Mouse (Mus musculus) limb, embryonic 15.5 days (tissue): ENCODE data around the gene Robo2. TPM values are rescaled to one million over a fixed set of nuclear protein-coding genes. Genes with fewer than 3 reads are reported as not detected.

Experiments used
- ATAC-seq: fragments of 200-750 bp; cut with Nextera tagmentation; 2 replicates; pipeline ENCODE4 v1.8.0; 2017; ENCODE audit warnings: low read depth, moderate TSS enrichment; ENCODE audit not compliant: insufficient number of reproducible peaks, low FRiP score, low TSS enrichment
- H3K27ac ChIP-seq: fragments of 300-500 bp; sonication (generic); 2 replicates; pipeline ENCODE4 v1.5.1; 2015; ENCODE audit warnings: moderate library complexity, mild to moderate bottlenecking, inconsistent platforms
- H3K27me3 ChIP-seq: fragments of 300-500 bp; sonication (generic); 2 replicates; pipeline ENCODE4 v1.6.1; 2015; ENCODE audit warnings: inconsistent platforms
- H3K36me3 ChIP-seq: fragments of 300-500 bp; sonication (generic); 2 replicates; pipeline ENCODE4 v1.6.1; 2015; ENCODE audit warnings: inconsistent platforms
- H3K4me1 ChIP-seq: fragments of 300-500 bp; sonication (generic); 2 replicates; pipeline ENCODE4 v1.6.1; 2015; ENCODE audit warnings: inconsistent platforms
- H3K4me2 ChIP-seq: fragments of 300-500 bp; sonication (generic); 2 replicates; pipeline ENCODE4 v1.6.1; 2015; ENCODE audit warnings: mild to moderate bottlenecking, inconsistent platforms
- H3K4me3 ChIP-seq: fragments of 300-500 bp; sonication (generic); 2 replicates; pipeline ENCODE4 v1.5.1; 2015; ENCODE audit warnings: mild to moderate bottlenecking, inconsistent platforms
- H3K9ac ChIP-seq: fragments of 300-500 bp; sonication (generic); 2 replicates; pipeline ENCODE4 v1.6.1; 2015; ENCODE audit warnings: inconsistent platforms
- H3K9me3 ChIP-seq: fragments of 300-500 bp; sonication (generic); 2 replicates; pipeline ENCODE4 v1.6.1; 2016; ENCODE audit warnings: inconsistent platforms
- WGBS: fragments of 180-500 bp; shearing (Covaris S2); methylation state at CpG from one replicate; pipeline ENCODE4 v1.1.7; 2015; 5-methylcytosine and 5-hydroxymethylcytosine counted together
- polyA plus RNA-seq: library from polyadenylated mRNA; unstranded; fragments of >200 nt; fragmentation: Nextera tagmentation; extraction: Ambion mirVana; gene quantifications from 2 replicates; pipeline ENCODE4 v1.2.1, GENCODE M21; 2015

The Robo2 gene
- polyA plus RNA-seq, 1 experiment from 2014 or later = 60.7 TPM

DNA sequence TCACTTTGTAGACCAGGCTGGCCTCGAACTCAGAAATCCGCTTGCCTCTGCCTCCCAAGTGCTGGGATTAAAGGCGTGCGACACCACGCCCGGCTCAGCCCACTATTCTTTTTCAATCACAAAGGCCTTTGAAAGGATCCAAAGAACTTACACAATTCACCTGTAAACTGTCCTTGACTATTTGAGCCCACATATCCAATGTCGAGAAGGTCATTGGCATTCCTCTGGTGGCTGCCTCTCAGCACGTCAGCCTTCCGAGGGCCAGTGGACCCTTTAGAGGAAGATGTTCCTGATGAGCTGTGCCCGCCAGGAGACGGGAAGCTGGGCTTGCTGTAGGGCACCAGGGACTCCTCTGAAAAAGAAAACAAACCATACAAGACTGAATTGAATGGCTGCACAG is 514.8 kb downstream of the Robo2 start:
- Histone ChIP-seq H3K4me1 (no peaks in the 10 kb centered on the region), H3K9ac (no peak overlapping the region), H3K27ac (no peak overlapping the region), H3K4me3 (no peak overlapping the region), H3K36me3 (0 out of 2 replicates have a peak, but pooled peaks cover 8% of the 10 kb centered on the region), H3K4me2 (no peak overlapping the region), H3K27me3 (no peaks in the 10 kb centered on the region), H3K9me3 (no peaks in the 10 kb centered on the region)
- ATAC-seq = no peak
- 94% methylated on average over 11 of the region's 11 CpGs for WGBS

- no peak overlapping the region for H3K4me3 ChIP-seq
- no peak for ATAC-seq
- WGBS = 77% methylated on average over 1 of the region's 1 CpGs
Measured at GRCm38 (mm10) chr16:73881911-73882310, 529.7 kb downstream of the Robo2 start.

GRCm38 (mm10) chr16:73877973-73878372 is 533.7 kb downstream of the Robo2 start:
- Histone ChIP-seq H3K4me2 (no peak overlapping the region), H3K4me1 (no peaks in the 10 kb centered on the region), H3K9ac (no peak overlapping the region), H3K9me3 (no peaks in the 10 kb centered on the region), H3K27ac (0 out of 2 replicates have a peak overlapping the region, but pooled peaks have one; percentile 18), H3K4me3 (no peak overlapping the region), H3K36me3 (no peaks in the 10 kb centered on the region), H3K27me3 (no peaks in the 10 kb centered on the region)
- 53% methylated on average over 3 of the region's 3 CpGs for WGBS
- no peak for ATAC-seq

More at GRCm38 (mm10) chr16:73881911-73882310, 529.7 kb downstream of the Robo2 start:
- Histone ChIP-seq H3K9ac (no peak overlapping the region), H3K4me1 (no peaks in the 10 kb centered on the region), H3K27me3 (no peaks in the 10 kb centered on the region), H3K4me2 (no peak overlapping the region), H3K9me3 (no peaks in the 10 kb centered on the region), H3K27ac (no peak overlapping the region), H3K36me3 (no peaks in the 10 kb centered on the region)

GRCm38 (mm10) chr16:73874991-73875390 is 536.6 kb downstream of the Robo2 start:
- no peak for ATAC-seq
- WGBS = 77% methylated on average over 2 of the region's 2 CpGs

GRCm38 (mm10) chr16:73873828-73874558 is 537.6 kb downstream of the Robo2 start:
- WGBS = 91% methylated on average over 5 of the region's 5 CpGs
- no peak overlapping the region for H3K27ac ChIP-seq

More at GRCm38 (mm10) chr16:73874991-73875390, 536.6 kb downstream of the Robo2 start:
- Histone ChIP-seq H3K4me3 (no peak overlapping the region), H3K9me3 (no peaks in the 10 kb centered on the region), H3K4me1 (no peaks in the 10 kb centered on the region), H3K4me2 (no peak overlapping the region), H3K27ac (no peak overlapping the region), H3K9ac (no peak overlapping the region), H3K36me3 (no peaks in the 10 kb centered on the region), H3K27me3 (no peaks in the 10 kb centered on the region)

DNA sequence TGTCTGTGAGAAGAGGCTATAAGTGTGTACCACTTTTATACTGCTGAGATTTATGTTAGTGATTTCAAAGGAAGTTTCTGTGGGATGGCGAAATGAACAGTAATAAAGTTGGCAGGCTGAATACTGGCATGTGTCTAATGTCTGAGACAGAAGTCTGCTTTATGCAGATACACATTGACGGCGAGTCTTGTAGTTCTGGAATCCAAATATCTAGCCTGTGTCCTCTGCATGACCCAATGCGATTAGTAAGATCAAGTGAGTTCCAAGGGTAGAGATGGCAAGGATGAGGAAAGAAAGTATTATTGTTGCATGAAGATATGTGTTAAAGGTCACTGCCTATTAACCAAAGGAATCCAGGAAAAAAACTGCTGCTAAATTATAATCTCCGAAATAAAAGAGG is 541.3 kb downstream of the Robo2 start:
- ATAC-seq = no peak
- H3K4me2 ChIP-seq = no peak overlapping the region
- H3K4me3 ChIP-seq = no peak overlapping the region
- 44% methylated on average over 5 of the region's 5 CpGs for whole genome bisulfite sequencing
- no peaks in the 10 kb centered on the region for H3K27me3 ChIP-seq
- H3K9me3 ChIP-seq = no peaks in the 10 kb centered on the region
- no peaks in the 10 kb centered on the region for H3K4me1 ChIP-seq
- no peaks in the 10 kb centered on the region for H3K36me3 ChIP-seq
- no peak overlapping the region for H3K27ac ChIP-seq
- H3K9ac ChIP-seq = no peak overlapping the region

More at GRCm38 (mm10) chr16:73873828-73874558, 537.6 kb downstream of the Robo2 start:
- no peaks in the 10 kb centered on the region for H3K27me3 ChIP-seq
- H3K9ac ChIP-seq = no peak overlapping the region
- H3K4me1 ChIP-seq = no peaks in the 10 kb centered on the region
- no peaks in the 10 kb centered on the region for H3K36me3 ChIP-seq
- H3K9me3 ChIP-seq = no peaks in the 10 kb centered on the region
- H3K4me3 ChIP-seq = no peak overlapping the region
- H3K4me2 ChIP-seq = no peak overlapping the region
- no peak for ATAC-seq

DNA sequence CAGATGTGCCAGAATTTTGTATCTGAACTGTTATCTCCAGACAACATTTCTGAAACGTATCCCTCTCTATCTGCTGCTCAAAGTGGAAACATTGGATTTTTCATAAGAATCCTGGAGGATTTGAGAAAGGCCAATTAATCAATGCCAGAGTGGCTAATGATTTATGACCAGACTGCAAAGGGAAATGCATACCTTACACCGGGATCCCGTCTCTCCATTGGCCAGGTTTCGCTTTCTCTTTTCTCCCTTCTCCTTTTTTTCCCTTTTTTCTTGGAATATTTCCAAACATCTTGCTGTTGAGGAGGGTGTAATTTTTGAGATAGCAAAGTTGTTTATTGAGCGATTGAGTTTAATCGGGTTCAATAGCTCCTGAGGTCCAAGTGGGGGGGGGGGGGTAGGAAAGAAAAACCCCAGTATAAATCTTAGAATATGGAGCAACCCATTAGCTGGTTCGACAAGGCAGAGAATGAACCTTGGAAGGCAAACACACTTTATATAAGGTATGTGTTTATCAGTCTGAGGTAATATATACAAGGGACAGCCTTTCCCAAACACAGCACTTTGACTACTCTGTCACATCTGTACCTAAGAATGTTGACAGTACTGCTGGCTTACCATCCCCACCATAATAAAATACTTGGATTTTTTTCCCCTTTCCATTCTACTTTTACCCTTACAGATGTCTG is 542.0 kb downstream of the Robo2 start:
- H3K4me3 ChIP-seq = no peak overlapping the region
- no peak for ATAC-seq
- H3K27ac ChIP-seq = no peak overlapping the region
- no peaks in the 10 kb centered on the region for H3K36me3 ChIP-seq
- H3K27me3 ChIP-seq = no peaks in the 10 kb centered on the region
- 37% methylated on average over 7 of the region's 7 CpGs for WGBS
- H3K9ac ChIP-seq = no peak overlapping the region
- H3K4me2 ChIP-seq = no peak overlapping the region
- H3K9me3 ChIP-seq = no peaks in the 10 kb centered on the region
- H3K4me1 ChIP-seq = no peaks in the 10 kb centered on the region

DNA sequence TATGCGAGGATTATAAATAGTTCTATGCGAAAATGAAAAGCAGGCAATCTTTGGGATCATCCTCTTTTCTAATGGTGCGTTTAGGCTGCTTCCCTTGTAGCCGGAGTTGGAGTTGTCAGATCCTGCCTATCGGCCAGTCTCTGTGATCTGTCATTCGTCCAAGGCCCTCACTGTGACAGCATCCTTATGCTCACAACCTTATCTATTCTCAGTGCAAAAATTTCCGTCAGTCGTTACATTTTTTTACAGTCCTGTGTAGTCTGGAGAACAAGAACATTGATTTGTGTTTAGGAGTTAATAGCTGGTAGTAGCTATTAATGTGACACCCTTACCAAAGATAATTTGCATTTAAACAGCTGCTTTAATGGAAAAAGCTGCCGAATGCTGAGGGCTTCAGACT is 547.0 kb downstream of the Robo2 start:
- Histone ChIP-seq H3K27me3 (no peaks in the 10 kb centered on the region), H3K9me3 (no peaks in the 10 kb centered on the region), H3K4me1 (no peaks in the 10 kb centered on the region), H3K36me3 (no peaks in the 10 kb centered on the region), H3K27ac (no peak overlapping the region), H3K4me2 (no peak overlapping the region), H3K9ac (no peak overlapping the region), H3K4me3 (no peak overlapping the region)
- 53% methylated on average over 9 of the region's 9 CpGs for WGBS
- ATAC-seq = no peak

DNA sequence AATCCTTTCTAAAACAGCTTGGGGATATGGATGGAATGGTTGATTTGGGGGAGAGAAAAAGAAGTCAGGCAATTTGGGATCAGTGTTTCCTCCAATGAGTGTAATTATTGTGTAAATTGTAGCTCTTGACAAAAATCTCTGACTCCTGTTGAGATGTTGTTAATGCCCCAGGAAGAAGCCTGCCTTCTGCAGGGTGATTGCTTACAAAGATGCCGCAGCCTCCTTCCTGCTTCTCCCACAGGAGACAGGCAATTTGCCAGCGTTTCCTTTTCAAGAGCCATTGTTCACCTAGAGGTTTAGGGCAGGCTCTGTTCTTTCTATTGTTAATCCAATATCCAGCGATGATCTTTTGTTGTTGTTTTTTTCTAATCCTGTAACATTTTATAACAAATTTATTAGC is 547.9 kb downstream of the Robo2 start:
- no peaks in the 10 kb centered on the region for H3K36me3 ChIP-seq
- no peak overlapping the region for H3K4me3 ChIP-seq
- ATAC-seq = no peak
- no peak overlapping the region for H3K9ac ChIP-seq
- no peaks in the 10 kb centered on the region for H3K4me1 ChIP-seq
- H3K27me3 ChIP-seq = no peaks in the 10 kb centered on the region
- WGBS = 10% methylated on average over 3 of the region's 3 CpGs
- no peaks in the 10 kb centered on the region for H3K9me3 ChIP-seq
- H3K27ac ChIP-seq = no peak overlapping the region
- no peak overlapping the region for H3K4me2 ChIP-seq

DNA sequence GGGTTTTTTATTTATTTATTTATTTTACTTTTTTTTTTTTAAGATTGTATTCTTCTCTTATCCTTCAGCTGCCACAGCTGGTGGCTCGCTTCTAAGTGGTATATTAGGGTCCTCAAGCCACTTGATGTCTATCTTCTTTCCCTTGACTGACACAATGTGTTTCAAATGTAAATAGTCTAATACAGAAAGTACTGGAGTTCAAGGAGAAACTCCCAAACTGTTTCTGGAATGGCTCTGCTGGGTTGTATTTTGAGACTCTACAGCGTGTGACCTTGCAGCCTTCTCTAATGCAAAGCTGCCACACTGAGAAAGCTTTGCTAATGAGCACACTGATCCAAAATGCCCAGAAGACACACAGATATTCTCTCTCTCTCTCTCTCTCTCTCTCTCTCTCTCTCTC is 552.9 kb downstream of the Robo2 start:
- Histone ChIP-seq H3K27me3 (no peaks in the 10 kb centered on the region), H3K4me2 (no peak overlapping the region), H3K36me3 (no peaks in the 10 kb centered on the region), H3K4me3 (no peak overlapping the region), H3K9ac (no peak overlapping the region), H3K27ac (no peak overlapping the region), H3K9me3 (no peaks in the 10 kb centered on the region), H3K4me1 (no peaks in the 10 kb centered on the region)
- 78% methylated on average over 2 of the region's 2 CpGs for WGBS
- ATAC-seq = no peak

DNA sequence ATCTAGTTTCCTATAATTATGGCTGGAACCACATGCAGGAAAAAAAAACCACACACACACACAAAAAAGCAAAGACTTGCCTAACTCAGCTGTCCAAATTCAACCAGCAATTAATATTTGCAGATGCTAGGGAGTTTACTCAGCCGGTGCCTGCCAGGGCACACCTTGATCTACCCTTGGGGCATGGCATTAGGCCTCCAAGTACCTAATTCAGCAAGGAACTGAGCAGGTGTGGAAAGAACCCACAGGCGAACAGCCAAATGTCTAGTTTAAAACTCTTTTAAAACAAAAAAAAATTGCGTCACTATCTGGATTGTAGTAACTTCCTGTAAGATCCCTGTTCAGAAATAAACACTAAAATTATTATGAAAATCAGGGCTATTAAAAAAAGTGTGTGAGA is 555.8 kb downstream of the Robo2 start:
- Histone ChIP-seq H3K4me1 (no peaks in the 10 kb centered on the region), H3K27ac (no peak overlapping the region), H3K9me3 (no peaks in the 10 kb centered on the region), H3K4me2 (no peak overlapping the region), H3K36me3 (no peaks in the 10 kb centered on the region), H3K9ac (no peak overlapping the region), H3K4me3 (no peak overlapping the region), H3K27me3 (no peaks in the 10 kb centered on the region)
- no peak for ATAC-seq
- 62% methylated on average over 3 of the region's 3 CpGs for WGBS
